Mouse (Mus musculus) limb, embryonic 14.5 days (tissue): ENCODE results near the gene Gdpgp1. TPM values are rescaled to one million over a fixed set of nuclear protein-coding genes. Genes with fewer than 3 reads are reported as not detected.

Experiments
- ATAC-seq: fragments of 200-750 bp; cut with Nextera tagmentation; 2 replicates; pipeline ENCODE4 v1.8.0; 2017; ENCODE audit warnings: low read depth, moderate number of reproducible peaks, moderate TSS enrichment; ENCODE audit not compliant: low FRiP score
- DNase-seq: peaks from one replicate; pipeline ENCODE4 v3.0.0-alpha.2; 2015; ENCODE audit warnings: low spot score
- H3K27ac ChIP-seq: fragments of 300-500 bp; sonication (generic); replicated peaks from 2 replicates; pipeline ENCODE4 v1.5.1; 2014; ENCODE audit warnings: low read depth, mild to moderate bottlenecking, low read length, moderate library complexity, mixed read lengths
- H3K27me3 ChIP-seq: fragments of 300-500 bp; sonication (generic); 2 replicates; pipeline ENCODE4 v1.6.1; 2014; ENCODE audit warnings: low read length, mixed read lengths; ENCODE audit not compliant: control insufficient read depth, insufficient read depth
- H3K36me3 ChIP-seq: fragments of 300-500 bp; sonication (generic); 2 replicates; pipeline ENCODE4 v1.6.1; 2014; ENCODE audit warnings: mild to moderate bottlenecking, low read length, moderate library complexity, mixed read lengths; ENCODE audit not compliant: control insufficient read depth, insufficient read depth
- H3K4me1 ChIP-seq: fragments of 300-500 bp; sonication (generic); 2 replicates; pipeline ENCODE4 v1.6.1; 2014; ENCODE audit warnings: antibody characterized with exemption, low read length, mixed read lengths; ENCODE audit not compliant: control insufficient read depth, insufficient read depth
- H3K4me2 ChIP-seq: fragments of 300-500 bp; sonication (generic); replicated peaks from 2 replicates; pipeline ENCODE4 v1.6.1; 2014; ENCODE audit warnings: low read depth, mild to moderate bottlenecking, low read length, moderate library complexity; ENCODE audit not compliant: severe bottlenecking
- H3K4me3 ChIP-seq: fragments of 300-500 bp; sonication (generic); replicated peaks from 2 replicates; pipeline ENCODE4 v1.5.1; 2014; ENCODE audit warnings: low read length
- H3K9ac ChIP-seq: fragments of 300-500 bp; sonication (generic); 2 replicates; pipeline ENCODE4 v1.6.1; 2014; ENCODE audit warnings: mild to moderate bottlenecking, low read depth, low read length, moderate library complexity; ENCODE audit not compliant: severe bottlenecking
- H3K9me3 ChIP-seq: fragments of 300-500 bp; sonication (generic); 2 replicates; pipeline ENCODE4 v1.6.1; 2016; ENCODE audit warnings: low read length; ENCODE audit not compliant: control insufficient read depth
- POLR2A ChIP-seq: fragments of 200-500 bp; IDR thresholded peaks from 2 replicates; pipeline ENCODE4 v1.8.0; 2012; ENCODE audit warnings: inconsistent platforms, mild to moderate bottlenecking, moderate library complexity, borderline replicate concordance; ENCODE audit not compliant: insufficient read depth, insufficient read length; ENCODE audit errors: extremely low read depth
- WGBS: fragments of 180-500 bp; shearing (Covaris S2); extraction: QIAGEN DNeasy Blood & Tissue Kit; methylation state at CpG from one replicate; pipeline ENCODE4 v1.1.7; 2014; 5-methylcytosine and 5-hydroxymethylcytosine counted together
- polyA plus RNA-seq, 2 experiments: library from polyadenylated mRNA; depleted of rRNA in 1 of 2; stranded (reverse) in 1 of 2; unstranded in 1 of 2; fragments of >200 nt; fragmentation: Nextera tagmentation in 1 of 2; extraction: Ambion mirVana in 1 of 2; gene quantifications; 2 replicates each; pipeline versions ENCODE4 v1.2.1 to v1.2.3; 2012 to 2014

Gdpgp1 gene
- polyA plus RNA-seq, 2 experiments, result 2.0 to 2.1 TPM

DNA sequence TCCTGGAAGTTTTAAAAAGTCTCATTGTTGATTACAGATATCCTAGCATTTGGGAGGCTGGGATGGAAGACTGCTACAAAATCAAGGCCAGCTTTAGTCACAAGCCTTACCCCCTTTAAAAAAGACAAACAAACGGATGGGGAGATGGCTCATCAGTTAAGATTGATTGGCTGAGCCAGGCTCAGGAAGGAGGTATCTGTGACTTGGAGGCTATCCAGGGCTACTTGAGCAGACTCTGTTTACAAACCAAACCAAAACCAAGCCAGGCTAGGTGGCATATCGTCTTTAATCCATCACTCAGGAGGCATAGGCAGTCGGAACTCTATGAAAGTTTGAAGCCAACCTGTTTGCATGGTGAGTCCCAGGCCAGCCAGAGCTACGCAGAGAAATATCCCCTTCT, 9.0 kb downstream of the Gdpgp1 start:
- H3K9me3 ChIP-seq, result peaks cover 3% of the 10 kb centered on the region; the same call in 1 of the 2 replicates
- H3K27me3 ChIP-seq, result no peaks in the 10 kb centered on the region
- H3K36me3 ChIP-seq, result peaks cover 23% of the 10 kb centered on the region
- no peak for DNase-seq
- H3K4me3 ChIP-seq, result no peak overlapping the region
- no peak overlapping the region for H3K4me2 ChIP-seq
- ATAC-seq, result no peak
- H3K27ac ChIP-seq, result no peak overlapping the region
- TF ChIP-seq POLR2A, result no peak
- 85% methylated on average over 4 of the region's 4 CpGs for WGBS
- no peak overlapping the region for H3K9ac ChIP-seq
- no peaks in the 10 kb centered on the region for H3K4me1 ChIP-seq

DNA sequence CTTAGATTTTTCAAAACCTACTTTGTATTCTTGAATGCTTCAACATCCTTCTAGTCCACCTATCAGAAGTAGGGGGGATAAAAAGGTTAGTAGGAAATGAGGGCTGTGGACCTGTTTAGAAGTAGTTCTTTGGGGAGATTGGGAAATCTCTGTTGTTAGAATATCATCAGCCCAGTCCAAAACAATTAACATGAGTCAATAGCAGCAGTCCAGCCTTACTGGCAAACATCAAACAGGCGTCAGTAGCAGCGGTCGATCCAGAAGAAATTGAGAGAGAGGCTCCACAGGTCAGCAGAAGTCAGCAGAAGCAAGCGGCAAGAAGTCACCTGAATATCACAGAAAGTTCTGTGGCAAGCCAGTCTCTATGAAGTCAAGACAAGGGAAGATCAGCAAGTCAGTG, 12.2 kb downstream of the Gdpgp1 start:
- no peak for ATAC-seq
- TF ChIP-seq POLR2A, result no peak
- 92% methylated on average over 4 of the region's 4 CpGs for WGBS

DNA sequence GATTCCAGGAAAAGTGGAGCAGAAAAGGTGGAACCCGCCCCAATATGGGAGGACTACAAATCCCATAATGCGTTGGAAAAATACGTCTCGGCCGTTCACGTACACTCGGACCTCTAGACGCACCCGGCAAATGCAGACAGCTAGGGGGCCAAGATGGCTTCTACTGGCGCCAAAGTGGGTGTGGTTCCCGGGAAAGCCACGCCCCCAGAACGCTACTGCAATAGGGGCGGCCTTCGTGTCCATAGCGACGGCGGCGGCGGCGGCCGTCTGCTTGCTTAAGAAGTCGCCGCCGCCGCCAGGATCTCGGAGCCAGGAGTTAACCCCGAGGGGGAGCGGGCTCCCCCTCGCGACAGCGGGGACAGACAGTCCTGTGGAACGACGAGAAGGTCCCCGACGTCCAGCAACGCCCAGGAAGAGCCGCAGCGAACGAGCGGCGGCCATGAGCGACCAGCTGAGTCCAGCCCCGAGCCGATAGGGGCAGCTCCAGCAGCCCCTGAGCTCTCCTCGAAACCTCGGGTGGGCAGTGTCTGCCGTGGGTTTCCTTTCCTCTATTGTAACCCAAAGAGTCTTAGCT, 13.6 kb downstream of the Gdpgp1 start, which contains the start of gene Ttll13:
TSS of gene Ttll13 (plus strand) at position 229 of the 574 bp plus-strand sequence.
- under 1% methylated on average over 41 of the region's 48 CpGs for WGBS
- Histone ChIP-seq H3K4me3 (peak within 1 kb of the TSS; percentile 52), H3K4me1 (no peaks in the 10 kb centered on the region), H3K4me2 (peak within 1 kb of the TSS; percentile 63), H3K9me3 (peaks cover 3% of the 10 kb centered on the region; the same call in 1 of the 2 replicates), H3K36me3 (no peaks in the 10 kb centered on the region), H3K9ac (peak within 1 kb of the TSS; percentile 54; the same call in 1 of the 2 replicates), H3K27me3 (no peaks in the 10 kb centered on the region), H3K27ac (0 out of 2 replicates have a peak within 1 kb of the TSS, but pooled peaks have one; percentile 53)
- 0 out of 2 replicates have a peak, but pooled peaks have one; percentile 44 for TF ChIP-seq POLR2A
- peak; percentile 99 for ATAC-seq
- DNase-seq, result peak; percentile 98

More for the DNA sequence above, 12.2 kb downstream of the Gdpgp1 start:
- Histone ChIP-seq H3K4me3 (no peak overlapping the region), H3K9me3 (peaks cover 3% of the 10 kb centered on the region; the same call in 1 of the 2 replicates), H3K27me3 (no peaks in the 10 kb centered on the region), H3K27ac (no peak overlapping the region), H3K4me2 (no peak overlapping the region), H3K4me1 (no peaks in the 10 kb centered on the region), H3K9ac (no peak overlapping the region), H3K36me3 (peaks cover 10% of the 10 kb centered on the region; the same call in 1 of the 2 replicates)
- DNase-seq, result no peak

DNA sequence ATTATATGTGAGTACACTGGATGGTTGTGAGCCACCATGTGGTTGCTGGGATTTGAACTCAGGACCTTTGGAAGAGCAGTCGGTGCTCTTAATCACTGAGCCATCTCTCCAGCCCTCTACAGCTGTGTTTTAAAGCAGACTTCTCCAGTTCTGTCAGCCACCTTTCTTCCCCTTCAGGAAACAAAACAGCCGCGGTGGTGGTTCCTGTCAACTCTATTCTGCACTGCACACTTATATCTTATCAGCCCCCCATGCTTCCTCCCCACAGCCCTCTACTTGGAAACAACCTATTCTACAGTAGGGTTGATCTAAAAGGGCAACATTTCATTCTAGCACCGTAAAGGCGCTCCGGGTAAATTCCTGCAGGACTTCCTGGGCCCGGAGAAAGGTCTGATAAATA, 14.2 kb downstream of the Gdpgp1 start:
- Histone ChIP-seq H3K9me3 (peaks cover 3% of the 10 kb centered on the region; the same call in 1 of the 2 replicates), H3K4me2 (peak overlapping the region; percentile 63), H3K27me3 (no peaks in the 10 kb centered on the region), H3K36me3 (no peaks in the 10 kb centered on the region), H3K4me1 (no peaks in the 10 kb centered on the region), H3K4me3 (peak overlapping the region; percentile 52), H3K9ac (no peak overlapping the region), H3K27ac (no peak overlapping the region)
- ATAC-seq (no peak), DNase-seq (no peak)
- WGBS, result 68% methylated on average over 7 of the region's 7 CpGs
- TF ChIP-seq POLR2A, result no peak

DNA sequence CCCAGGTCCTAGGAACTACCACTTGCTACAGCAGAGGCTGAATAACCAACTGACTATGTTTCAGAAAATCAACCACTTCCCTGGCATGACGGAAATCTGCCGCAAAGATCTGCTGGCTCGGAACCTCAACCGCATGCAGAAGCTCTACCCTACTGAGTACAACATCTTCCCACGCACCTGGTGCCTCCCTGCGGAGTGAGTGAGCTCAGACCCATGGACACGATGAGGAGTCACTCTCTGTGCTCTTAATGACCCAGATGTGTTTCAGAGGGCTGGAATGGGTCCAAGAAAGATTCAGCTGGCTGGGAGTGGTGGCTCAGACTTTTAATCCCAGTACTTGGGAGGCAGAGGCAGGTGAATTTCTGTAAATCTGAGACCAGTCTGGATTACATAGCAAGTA, 19.8 kb downstream of the Gdpgp1 start:
- TF ChIP-seq POLR2A, result no peak
- Histone ChIP-seq H3K4me1 (no peaks in the 10 kb centered on the region), H3K9ac (no peak overlapping the region), H3K4me2 (no peak overlapping the region), H3K4me3 (no peak overlapping the region), H3K36me3 (no peaks in the 10 kb centered on the region), H3K27ac (no peak overlapping the region), H3K9me3 (no peaks in the 10 kb centered on the region), H3K27me3 (no peaks in the 10 kb centered on the region)
- DNase-seq, result no peak
- no peak for ATAC-seq
- WGBS, result 79% methylated on average over 7 of the region's 7 CpGs
